Mouse (Mus musculus) testis, adult 2 months (tissue): ENCODE data around the gene Gsc2. TPM values are rescaled to one million over a fixed set of nuclear protein-coding genes. Genes with fewer than 3 reads are reported as not detected.

Experiments
- H3K27ac ChIP-seq: fragments of 200-500 bp; 2 replicates; pipeline ENCODE4 v1.5.1; 2012; ENCODE audit warnings: low read depth, low read length; ENCODE audit not compliant: control insufficient read depth, insufficient read depth
- H3K27me3 ChIP-seq: fragments of 200-500 bp; 2 replicates; pipeline ENCODE4 v1.6.1; 2012; ENCODE audit warnings: mild to moderate bottlenecking, low read length, moderate library complexity; ENCODE audit not compliant: control insufficient read depth, insufficient read depth
- H3K36me3 ChIP-seq: fragments of 200-500 bp; 2 replicates; pipeline ENCODE4 v1.6.1; 2012; ENCODE audit warnings: mild to moderate bottlenecking, low read length; ENCODE audit not compliant: control insufficient read depth, insufficient read depth
- H3K4me1 ChIP-seq: fragments of 200-500 bp; 2 replicates; pipeline ENCODE4 v1.6.1; 2012; ENCODE audit warnings: low read length; ENCODE audit not compliant: control insufficient read depth, insufficient read depth
- H3K4me3 ChIP-seq: fragments of 200-500 bp; 2 replicates; pipeline ENCODE4 v1.5.1; 2012; ENCODE audit warnings: low read depth, mild to moderate bottlenecking, low read length, moderate library complexity, mixed read lengths; ENCODE audit not compliant: control insufficient read depth
- CTCF ChIP-seq: fragments of 200-500 bp; IDR thresholded peaks from 2 replicates; pipeline ENCODE4 v1.5.1; 2012; ENCODE audit warnings: low read depth, mild to moderate bottlenecking, inconsistent platforms, low read length, moderate library complexity; ENCODE audit not compliant: control insufficient read depth, insufficient read depth, insufficient replicate concordance
- POLR2A ChIP-seq: fragments of 200-500 bp; IDR thresholded peaks from 2 replicates; pipeline ENCODE4 v1.6.1; 2012; ENCODE audit warnings: low read depth, mild to moderate bottlenecking, inconsistent platforms, low read length, moderate library complexity; ENCODE audit not compliant: control insufficient read depth
- polyA plus RNA-seq: library from polyadenylated mRNA; depleted of rRNA; stranded (reverse); fragments of >200 nt; gene quantifications from 2 replicates; pipeline ENCODE4 v1.2.3, GENCODE M21; 2012

Gsc2 gene
- polyA plus RNA-seq, 1 experiment, result 8.9 TPM

DNA sequence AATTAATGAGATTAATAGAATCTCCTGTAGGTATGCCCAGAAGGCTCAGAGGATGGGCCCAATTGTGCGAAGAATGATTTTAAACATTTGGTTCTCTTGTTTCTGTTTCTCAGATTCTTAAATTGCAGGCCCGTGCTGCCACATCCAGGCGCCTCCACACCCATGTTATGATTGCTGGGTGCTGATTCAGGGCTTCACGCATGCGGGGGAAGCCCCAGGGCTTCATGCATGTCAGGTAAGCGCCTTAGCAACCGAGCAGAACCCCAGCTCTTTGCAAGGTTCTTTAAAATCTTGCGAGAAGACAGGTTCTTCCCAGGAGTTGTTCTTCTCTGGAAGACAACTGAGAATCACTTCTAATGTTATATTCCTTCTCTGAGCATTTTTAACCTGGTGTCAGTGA is 28.6 kb upstream of the Gsc2 start:
- H3K27me3 ChIP-seq, result no peaks in the 10 kb centered on the region
- H3K4me3 ChIP-seq, result no peak overlapping the region
- no peaks in the 10 kb centered on the region for H3K36me3 ChIP-seq
- no peak for TF ChIP-seq CTCF
- TF ChIP-seq POLR2A, result no peak
- H3K27ac ChIP-seq, result peak overlapping the region; percentile 57
- no peaks in the 10 kb centered on the region for H3K4me1 ChIP-seq

DNA sequence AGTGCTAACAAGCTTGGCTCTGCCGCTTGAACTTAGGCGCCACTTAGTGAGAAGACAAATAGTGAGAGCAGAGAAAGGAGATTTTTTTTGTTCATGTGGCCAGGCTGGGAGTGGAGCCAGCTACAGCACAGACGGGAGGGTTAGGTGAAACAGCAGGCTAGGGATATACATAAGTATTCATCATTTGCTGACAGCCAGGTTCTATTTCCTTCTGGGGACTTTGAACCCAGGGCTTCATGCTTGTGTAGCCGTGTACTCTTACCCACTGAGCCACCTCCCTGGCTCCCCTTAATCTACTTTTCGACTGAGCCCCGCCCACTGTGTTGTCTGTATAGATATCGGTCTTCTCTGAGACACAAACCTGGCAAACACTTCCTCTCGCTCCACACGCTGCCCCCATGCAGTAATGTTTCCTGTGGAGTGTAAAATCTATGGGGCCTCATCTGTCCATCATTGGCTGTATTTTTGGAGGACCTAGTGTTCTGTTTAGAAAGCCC is 24.4 kb upstream of the Gsc2 start:
- Histone ChIP-seq H3K4me1 (no peaks in the 10 kb centered on the region), H3K27ac (no peak overlapping the region), H3K27me3 (no peaks in the 10 kb centered on the region), H3K36me3 (no peaks in the 10 kb centered on the region), H3K4me3 (no peak overlapping the region)
- TF ChIP-seq POLR2A (no peak), CTCF (no peak)

DNA sequence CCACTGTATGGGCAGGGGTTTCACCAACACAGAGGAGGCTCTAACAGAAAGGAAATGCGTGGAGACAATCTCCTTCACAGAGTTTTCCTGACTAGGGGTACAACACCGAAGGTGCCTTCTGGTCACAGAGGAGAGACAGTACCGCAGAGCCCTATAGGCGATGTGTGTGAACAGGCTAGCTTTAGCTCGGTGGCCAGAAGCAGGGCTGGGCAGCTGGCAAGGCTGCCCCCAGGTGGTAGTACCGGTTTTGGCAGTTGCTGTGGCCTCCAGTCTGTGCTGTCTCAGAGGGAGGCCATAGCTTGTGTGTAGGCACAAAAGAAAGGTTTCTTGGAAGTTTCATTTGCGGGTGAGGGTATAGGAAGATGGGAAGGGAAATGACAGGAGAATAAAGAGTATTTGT is 24.0 kb upstream of the Gsc2 start:
- no peak overlapping the region for H3K27ac ChIP-seq
- no peaks in the 10 kb centered on the region for H3K4me1 ChIP-seq
- TF ChIP-seq POLR2A (no peak), CTCF (peak; percentile 58; the same call in 1 of the 2 replicates)
- no peak overlapping the region for H3K4me3 ChIP-seq
- H3K36me3 ChIP-seq, result no peaks in the 10 kb centered on the region
- no peaks in the 10 kb centered on the region for H3K27me3 ChIP-seq

DNA sequence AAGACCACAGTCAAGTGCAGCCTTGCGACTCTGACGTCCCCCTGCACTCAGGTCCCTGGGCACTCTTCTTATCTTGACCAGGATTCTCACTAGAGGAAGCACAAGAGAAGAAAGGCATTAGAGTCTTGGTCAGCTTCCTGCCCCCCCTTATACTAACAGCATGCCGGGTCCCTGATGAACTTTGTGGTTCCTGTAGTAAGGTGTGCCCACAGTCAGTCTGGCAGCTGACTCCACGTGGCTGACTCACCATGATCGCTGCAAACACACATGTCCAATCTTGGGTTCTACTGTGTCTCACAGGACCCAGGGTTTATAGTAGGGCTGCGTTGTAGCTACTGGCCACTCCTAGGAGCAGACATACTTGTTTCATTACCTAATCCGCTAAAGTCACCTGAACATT is 23.3 kb upstream of the Gsc2 start:
- TF ChIP-seq CTCF, result no peak
- TF ChIP-seq POLR2A, result no peak
- H3K36me3 ChIP-seq, result no peaks in the 10 kb centered on the region
- no peak overlapping the region for H3K27ac ChIP-seq
- H3K4me1 ChIP-seq, result no peaks in the 10 kb centered on the region
- H3K27me3 ChIP-seq, result no peaks in the 10 kb centered on the region
- no peak overlapping the region for H3K4me3 ChIP-seq

DNA sequence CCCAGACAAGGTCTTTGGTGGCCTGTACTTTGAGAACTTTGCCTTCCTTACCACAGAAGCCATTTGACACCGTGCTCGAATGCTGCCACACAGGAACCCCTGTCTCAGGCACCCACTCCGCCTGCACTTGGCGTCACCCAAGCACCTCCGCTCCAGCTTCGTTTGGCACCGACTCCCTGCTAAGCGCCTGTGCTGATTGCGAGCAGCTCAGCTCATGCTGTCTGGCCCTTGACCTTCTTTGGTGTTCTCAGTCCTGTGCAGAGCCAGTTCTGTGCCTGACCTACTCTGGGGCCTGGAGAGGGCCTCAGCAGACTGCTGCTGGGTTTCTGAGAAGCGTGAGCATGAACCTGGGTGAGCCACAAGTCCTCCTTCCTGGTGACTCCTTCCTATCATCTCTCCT is 21.9 kb upstream of the Gsc2 start:
- Histone ChIP-seq H3K4me3 (no peak overlapping the region), H3K36me3 (no peaks in the 10 kb centered on the region), H3K4me1 (no peaks in the 10 kb centered on the region), H3K27me3 (no peaks in the 10 kb centered on the region), H3K27ac (no peak overlapping the region)
- TF ChIP-seq CTCF (no peak), POLR2A (no peak)

DNA sequence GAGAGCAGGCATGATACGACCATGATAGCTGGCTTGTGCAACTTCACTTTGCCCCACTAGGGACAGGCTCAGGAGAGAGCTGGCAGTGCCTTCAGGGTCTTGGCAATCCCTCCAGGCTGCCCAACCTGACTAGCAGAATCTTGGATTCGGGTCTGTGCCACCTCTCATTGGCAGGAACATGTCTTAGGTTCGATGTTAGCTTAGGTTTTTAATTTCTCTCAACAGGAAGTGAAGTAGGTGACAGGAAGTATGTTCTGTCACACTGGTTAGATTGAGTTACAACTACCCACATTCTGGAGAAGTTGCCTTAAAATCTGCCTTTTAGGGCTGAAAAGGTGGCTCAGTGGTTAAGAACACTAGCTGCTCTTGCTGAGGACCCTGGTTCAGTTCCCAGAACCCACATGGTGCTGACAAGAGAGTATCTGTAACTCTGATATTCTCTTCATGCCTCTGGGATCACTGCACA is 19.6 kb upstream of the Gsc2 start:
- no peak for TF ChIP-seq CTCF
- no peak for TF ChIP-seq POLR2A
- no peaks in the 10 kb centered on the region for H3K27me3 ChIP-seq
- no peak overlapping the region for H3K27ac ChIP-seq
- H3K4me1 ChIP-seq, result no peaks in the 10 kb centered on the region
- H3K36me3 ChIP-seq, result no peaks in the 10 kb centered on the region
- H3K4me3 ChIP-seq, result no peak overlapping the region

DNA sequence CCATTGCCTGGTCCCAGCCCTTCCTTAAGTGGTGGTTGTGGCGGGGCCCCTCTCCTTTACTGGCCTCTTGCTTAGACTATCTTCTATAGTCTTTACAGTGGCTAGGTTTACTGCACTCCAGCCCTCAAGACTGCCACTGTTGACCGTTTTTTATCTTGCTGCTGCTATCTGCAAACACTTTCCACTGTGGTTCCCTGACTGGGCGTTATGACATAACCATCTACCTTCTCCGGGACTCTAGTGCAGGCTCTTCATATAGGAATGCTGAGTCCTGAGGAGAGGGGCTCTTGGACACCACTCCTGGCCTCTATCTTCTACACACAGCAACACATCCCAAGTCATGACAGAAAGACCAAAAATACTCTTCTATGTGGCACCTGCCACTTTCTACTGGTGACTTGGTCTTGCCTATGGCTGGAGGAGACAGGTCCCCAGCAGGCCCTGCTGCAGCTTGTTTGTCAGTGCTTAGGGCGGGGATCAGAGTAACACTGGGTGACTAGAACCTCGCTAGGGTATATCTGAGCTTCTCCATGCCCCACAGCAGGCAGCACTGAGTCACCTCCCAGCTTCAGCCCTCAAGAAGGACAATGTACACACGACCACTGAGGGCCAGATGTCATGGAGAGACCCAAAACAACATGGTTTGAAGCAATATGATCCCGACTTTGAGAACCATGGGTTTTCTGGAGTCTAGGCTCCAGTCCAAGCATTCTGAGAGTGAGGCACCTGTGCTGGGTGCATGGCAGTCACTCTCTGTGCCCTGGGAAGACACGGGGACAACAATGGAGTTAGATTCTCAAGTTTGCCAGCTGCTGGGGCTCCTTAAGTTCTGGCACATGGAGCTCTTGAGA is 19.0 kb upstream of the Gsc2 start:
- TF ChIP-seq CTCF, result no peak
- no peak for TF ChIP-seq POLR2A
- H3K4me1 ChIP-seq, result peaks cover under 1% of the 10 kb centered on the region
- no peak overlapping the region for H3K27ac ChIP-seq
- no peak overlapping the region for H3K4me3 ChIP-seq
- H3K36me3 ChIP-seq, result no peaks in the 10 kb centered on the region
- no peaks in the 10 kb centered on the region for H3K27me3 ChIP-seq

DNA sequence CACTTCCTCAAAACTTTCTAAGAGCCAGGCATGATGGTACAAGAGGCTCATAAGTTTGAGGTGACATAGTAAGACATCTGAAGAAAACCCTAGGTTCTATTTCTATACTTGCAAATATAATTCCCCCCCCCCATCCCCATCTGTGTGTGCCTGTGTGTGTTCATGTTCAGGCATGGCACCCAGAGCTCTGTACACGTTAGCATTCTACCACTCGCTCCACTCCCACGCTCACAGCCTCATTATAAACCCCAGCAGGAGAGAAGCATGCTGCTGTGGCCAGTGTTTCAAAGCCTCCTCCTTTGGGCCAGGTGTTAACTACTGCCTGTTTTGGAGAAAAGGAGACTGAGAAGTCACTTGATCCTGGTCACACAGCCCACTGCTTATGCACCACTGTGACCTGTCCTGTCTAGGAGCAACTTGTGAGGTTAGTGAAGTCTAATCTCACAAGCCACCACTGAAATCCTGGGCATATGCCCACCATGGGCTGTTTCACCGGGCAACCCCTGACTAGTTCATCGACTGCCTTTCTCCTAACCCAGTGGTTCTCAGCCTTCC is 17.1 kb upstream of the Gsc2 start:
- no peaks in the 10 kb centered on the region for H3K36me3 ChIP-seq
- H3K4me1 ChIP-seq, result peaks cover 11% of the 10 kb centered on the region
- no peak overlapping the region for H3K27ac ChIP-seq
- TF ChIP-seq POLR2A (no peak), CTCF (no peak)
- no peak overlapping the region for H3K4me3 ChIP-seq
- no peaks in the 10 kb centered on the region; the same call in 1 of the 2 replicates for H3K27me3 ChIP-seq
